Mouse (Mus musculus) urinary bladder, postnatal 14 days (tissue): ENCODE measurements around the gene Spsb4.
A peak's percentile ranks its signal among the peaks of the same experiment; 100 is the strongest.
"Not testable (repeated sequence)": the region's sequence is repeated elsewhere in the genome, so short reads cannot be mapped to it uniquely, and the experiment has no call there.

Experiments
- DNase-seq: peaks from one replicate; pipeline ENCODE4 v3.0.0; 2021; ENCODE audit warnings: low spot score

Spsb4 gene

GRCm38 (mm10) chr9:96948546-96948945 is 70.1 kb downstream of the Spsb4 start:
- DNase-seq = no peak

GRCm38 (mm10) chr9:96947171-96947570 is 71.5 kb downstream of the Spsb4 start:
- no peak for DNase-seq

DNA sequence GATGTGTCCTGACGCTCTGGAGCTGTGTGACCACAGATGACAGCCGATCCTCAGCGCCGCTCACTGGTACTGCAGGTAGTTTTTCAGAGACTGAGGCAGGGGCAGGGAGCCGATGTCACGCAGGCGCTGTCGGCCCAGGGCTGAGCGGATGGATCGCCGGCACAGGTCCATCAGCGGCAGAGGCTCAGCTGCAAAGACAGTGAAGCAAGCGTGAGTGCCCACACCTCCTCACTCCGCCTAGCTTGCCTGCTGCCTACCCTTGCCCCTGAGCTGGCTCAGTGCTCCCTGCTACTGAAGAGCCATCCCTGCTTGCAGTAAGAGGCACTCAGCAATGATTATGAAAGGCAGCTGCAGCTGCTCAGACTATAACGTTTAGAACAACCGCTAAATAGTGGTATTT is 74.1 kb downstream of the Spsb4 start:
- DNase-seq = no peak

- DNase-seq = no peak
Measured at GRCm38 (mm10) chr9:96942975-96943374, 75.7 kb downstream of the Spsb4 start.

GRCm38 (mm10) chr9:96938887-96939286 is 79.8 kb downstream of the Spsb4 start:
- DNase-seq = no peak

- DNase-seq = not testable (repeated sequence)
Measured at GRCm38 (mm10) chr9:96936427-96936826, 82.2 kb downstream of the Spsb4 start.

DNA sequence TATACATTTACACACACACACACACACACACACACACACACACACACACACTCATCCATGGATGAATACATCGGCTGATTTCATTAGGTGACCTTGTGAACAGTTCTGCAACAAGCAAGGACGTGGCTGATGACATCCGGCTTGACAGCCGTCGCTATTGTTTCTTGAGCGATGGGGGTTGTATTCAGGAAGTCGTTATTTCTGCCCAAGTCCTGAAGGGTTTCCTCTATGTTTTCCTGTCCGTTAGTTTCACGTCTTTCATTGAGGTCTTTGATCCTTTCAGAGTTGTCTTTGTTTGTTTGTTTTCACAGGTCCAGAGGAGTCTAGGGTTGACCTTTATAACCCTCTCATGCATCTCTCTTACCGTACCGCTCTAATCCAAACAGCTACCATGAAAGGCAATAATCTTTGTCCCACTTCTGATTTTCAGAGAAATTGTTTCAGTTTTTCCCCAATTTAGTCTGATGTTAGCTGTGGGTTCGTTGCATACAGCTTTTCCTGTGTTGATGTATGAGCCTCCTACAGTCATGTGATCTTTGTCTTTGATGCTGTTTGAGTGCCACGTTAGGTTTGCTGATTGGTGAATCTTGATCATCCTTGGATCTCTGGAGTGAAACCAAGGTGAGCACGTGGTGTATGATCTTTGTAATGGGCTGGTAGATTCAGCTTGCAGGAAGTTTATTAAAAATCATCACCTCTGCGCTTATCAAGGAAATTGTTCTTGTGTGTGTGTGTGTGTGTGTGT is 82.9 kb downstream of the Spsb4 start:
- no peak for DNase-seq

GRCm38 (mm10) chr9:96934816-96935215 is 83.8 kb downstream of the Spsb4 start:
- no peak for DNase-seq

DNA sequence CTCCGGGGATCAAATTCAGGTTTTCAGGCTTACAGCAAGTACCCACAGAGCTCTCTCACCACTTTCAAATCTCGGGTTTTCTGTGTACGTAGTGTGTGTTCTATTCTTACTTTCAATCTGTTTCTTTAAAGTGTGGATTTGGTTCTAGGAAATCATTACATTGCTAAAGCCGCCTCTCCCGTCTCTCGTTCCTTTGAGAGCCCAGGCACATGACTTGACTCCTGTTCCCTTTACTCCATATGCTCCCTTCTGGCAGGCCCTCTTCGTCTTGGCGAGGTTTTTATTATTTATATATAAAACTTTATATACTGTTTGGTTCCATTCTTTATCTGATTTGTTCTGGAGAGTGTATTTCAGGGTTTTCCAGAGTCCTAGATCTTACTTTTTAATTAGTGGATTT is 85.9 kb downstream of the Spsb4 start:
- DNase-seq = no peak

GRCm38 (mm10) chr9:96923577-96924316 is 94.9 kb downstream of the Spsb4 start:
- no peak for DNase-seq

- no peak for DNase-seq
Measured at GRCm38 (mm10) chr9:96923119-96923518, 95.5 kb downstream of the Spsb4 start.

GRCm38 (mm10) chr9:96916620-96917538 is 101.8 kb downstream of the Spsb4 start:
- peak; percentile 94 for DNase-seq

DNA sequence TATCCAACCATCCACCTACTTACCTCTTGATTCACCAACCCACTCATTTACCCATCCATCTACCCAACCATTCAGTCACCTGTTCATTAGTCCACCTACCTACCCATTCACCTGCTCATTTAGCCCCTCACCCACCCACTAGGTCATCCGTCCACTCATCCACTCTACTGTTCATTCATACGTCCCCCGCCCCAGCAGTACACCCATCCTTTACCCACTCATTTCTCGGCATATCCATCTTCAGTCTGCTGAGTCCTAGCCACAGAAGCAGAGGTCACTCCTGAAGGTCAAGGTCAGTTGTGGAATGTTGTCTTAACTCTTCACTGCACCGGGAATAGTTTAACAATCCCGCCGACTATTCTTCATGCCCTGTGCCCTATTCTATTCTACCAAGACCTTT is 102.6 kb downstream of the Spsb4 start:
- DNase-seq = no peak

DNA sequence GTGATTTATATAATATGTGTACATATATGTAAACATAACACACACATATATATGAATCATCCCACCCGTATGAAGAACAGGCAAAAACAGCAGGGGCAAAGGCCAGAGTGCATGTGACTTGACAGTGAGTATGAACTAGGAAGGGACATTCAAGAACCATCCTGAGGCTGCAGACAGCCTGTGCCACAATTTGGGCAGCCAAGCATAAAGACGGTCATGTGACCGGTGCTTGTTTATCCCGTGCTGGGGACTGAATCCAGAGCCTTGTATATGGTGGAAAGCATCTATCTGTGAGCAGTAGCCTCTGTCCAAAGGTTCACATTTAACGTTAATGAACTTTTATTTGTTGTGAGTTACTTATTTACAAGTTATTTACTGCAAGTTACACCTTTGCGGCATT is 103.8 kb downstream of the Spsb4 start:
- no peak for DNase-seq

- DNase-seq = no peak
Measured at GRCm38 (mm10) chr9:96914005-96914404, 104.6 kb downstream of the Spsb4 start.

- no peak for DNase-seq
Measured at GRCm38 (mm10) chr9:96909503-96909902, 109.1 kb downstream of the Spsb4 start.

- DNase-seq = no peak
Measured at GRCm38 (mm10) chr9:96908737-96909136, 109.9 kb downstream of the Spsb4 start.

DNA sequence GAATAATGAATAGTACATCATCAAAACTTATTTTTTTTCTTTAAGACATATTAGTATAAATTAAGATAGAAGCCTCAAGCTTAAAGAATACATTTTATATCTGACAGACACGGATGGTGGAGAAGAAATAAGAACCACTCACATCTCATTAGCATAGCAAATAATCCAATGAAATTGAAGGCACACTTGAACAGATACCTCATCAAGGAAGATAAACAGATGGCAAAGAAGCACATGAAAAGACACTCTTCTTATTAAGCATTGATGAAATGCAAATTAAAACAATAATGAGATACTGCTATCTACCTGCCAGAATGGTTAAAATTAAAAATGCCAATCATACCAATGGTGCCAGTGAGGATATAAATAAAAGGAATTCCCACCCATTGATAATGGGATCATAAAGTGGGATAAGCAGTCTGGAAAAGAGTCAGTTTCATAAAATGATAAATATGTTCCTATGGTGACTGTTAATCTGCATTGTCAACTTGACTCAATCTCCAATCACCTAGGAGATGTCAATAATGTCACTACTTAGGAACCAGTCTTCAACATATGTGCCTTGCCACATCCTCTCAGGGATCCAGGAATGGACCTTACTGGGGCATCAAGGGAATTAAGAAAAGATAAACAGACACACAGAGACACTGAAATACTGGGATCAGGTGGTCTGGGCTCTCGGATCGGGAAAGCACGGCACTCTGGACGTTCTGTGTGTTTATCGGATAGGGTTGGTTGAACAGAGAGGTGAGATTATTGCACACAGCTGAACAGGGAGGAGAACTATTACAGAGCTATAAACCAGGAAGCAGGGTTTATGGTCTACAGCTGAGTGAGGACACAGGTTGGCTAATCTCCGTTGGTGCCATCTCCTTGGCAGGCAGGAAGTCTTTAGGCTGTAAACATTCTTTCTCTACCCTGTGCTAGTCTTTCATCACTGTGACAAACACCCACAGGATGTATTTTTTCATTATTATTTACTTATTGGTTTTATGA is 114.0 kb downstream of the Spsb4 start:
- no peak for DNase-seq

DNA sequence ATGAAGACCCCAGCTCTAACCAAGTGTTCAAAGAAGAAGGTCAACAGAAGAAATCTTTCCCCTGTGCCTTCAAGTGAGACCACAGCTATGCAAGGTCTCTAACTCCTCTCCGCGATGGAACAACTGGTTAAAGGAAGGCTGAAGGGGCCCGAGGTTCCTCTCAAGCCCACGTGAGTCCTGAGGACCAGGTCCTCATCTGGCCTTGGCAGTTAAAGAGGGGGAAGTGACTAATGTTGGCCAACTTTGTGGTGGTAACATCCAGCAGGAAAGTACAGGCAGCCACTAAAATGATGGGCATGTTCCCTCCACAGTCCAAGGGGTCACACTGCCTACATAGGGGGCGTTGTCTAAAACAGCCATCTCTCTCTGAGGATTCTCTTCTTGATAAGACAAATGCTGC is 118.9 kb downstream of the Spsb4 start:
- DNase-seq = no peak

DNA sequence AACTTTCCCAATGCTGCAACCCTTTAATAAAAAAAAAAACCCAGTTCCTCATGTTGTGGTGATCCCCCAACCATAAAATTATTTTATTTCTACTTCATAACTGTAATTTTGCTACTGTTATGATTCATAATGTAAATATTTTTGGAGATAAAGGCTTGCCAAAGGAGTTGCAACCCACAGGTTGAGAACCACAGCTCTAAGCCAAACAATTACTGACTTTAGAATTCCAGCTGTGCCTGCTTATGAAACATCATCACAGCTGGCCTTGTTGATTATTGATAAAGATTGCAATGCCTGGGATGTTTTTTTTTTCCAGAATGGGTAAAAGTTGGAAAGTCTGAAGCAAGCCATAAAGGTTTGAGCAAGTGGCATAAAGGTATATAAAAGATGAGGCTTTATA is 119.6 kb downstream of the Spsb4 start:
- DNase-seq = no peak

DNA sequence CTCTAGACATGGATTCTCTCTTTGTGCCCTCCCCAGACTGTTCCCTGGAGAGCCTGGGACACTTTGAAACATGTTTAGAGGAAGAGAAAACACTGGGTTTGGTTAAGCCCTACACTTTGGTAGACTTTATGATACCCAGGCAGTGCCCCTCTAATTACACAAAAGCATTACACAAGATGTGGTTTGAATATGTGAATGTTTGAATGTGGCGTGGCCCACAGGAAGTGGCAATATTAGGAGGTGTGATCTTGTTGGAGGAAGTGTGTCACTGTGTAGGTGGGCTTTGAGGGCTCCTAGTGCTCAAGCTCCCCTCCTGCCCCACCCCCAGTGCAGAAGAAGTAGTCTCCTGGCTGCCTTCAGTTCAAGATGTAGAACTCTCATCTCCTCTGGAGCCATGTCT is 122.0 kb downstream of the Spsb4 start:
- no peak for DNase-seq
